15 mouse cellular contexts compared by ENCODE assay signal in genomic region chr9:91379781-91380457, GRCm38 (mm10). TPM values are rescaled to one million over a fixed set of nuclear protein-coding genes. Genes with fewer than 3 reads are reported as not detected.
A peak's percentile ranks its signal among the peaks of the same experiment; 100 is the strongest.
DNase-seq lines count a peak whose midpoint lies in the region; ATAC-seq lines count a peak whose summit lies in the region.
"Had no signal": no experiment of that assay in that cellular context is flagged by ENCODE, and none has a peak within 500 bp of the region (broad histone marks: within the 10 kb centered on the region; RNA-seq: fewer than 3 reads in every experiment).

No protein-coding gene starts in this region.

- H3K4me3 ChIP-seq in embryonic facial prominence, embryonic 10.5 days = peak overlapping the region; percentile 69
- peak overlapping the region; percentile 54 for H3K4me3 ChIP-seq in hindbrain, embryonic 12.5 days

- H3K4me2 ChIP-seq in hindbrain, embryonic 12.5 days (replicated peaks) = peak overlapping the region; percentile 79

- peak overlapping the region; percentile 77 for H3K27ac ChIP-seq in embryonic facial prominence, embryonic 10.5 days (replicated peaks)
- peak overlapping the region; percentile 94 for H3K27ac ChIP-seq in hindbrain, embryonic 12.5 days

- peaks cover 100% of the 10 kb centered on the region for H3K27me3 ChIP-seq in embryonic facial prominence, embryonic 10.5 days (replicated peaks; ENCODE audit: low read depth, poor library complexity, severe bottlenecking)
- H3K27me3 ChIP-seq in hindbrain, embryonic 12.5 days = peaks cover 94% of the 10 kb centered on the region

- H3K9ac ChIP-seq in hindbrain, embryonic 12.5 days = peak overlapping the region; percentile 82

- WGBS in embryonic facial prominence, embryonic 10.5 days = 1% methylated on average over 10 of the region's 10 CpGs
- 2% methylated on average over 10 of the region's 10 CpGs for WGBS in hindbrain, embryonic 12.5 days

- ATAC-seq in hindbrain, embryonic 12.5 days (ENCODE audit: low FRiP score) = no peak
- no peak for ATAC-seq in inflammation-experienced regulatory T-cells, adult 6 months

- no peaks in the 10 kb centered on the region for H3K36me3 ChIP-seq in embryonic facial prominence, embryonic 10.5 days (replicated peaks)
- H3K36me3 ChIP-seq in hindbrain, embryonic 12.5 days = no peaks in the 10 kb centered on the region

- peaks cover 17% of the 10 kb centered on the region for H3K4me1 ChIP-seq in embryonic facial prominence, embryonic 10.5 days
- H3K4me1 ChIP-seq in hindbrain, embryonic 12.5 days = peaks cover 12% of the 10 kb centered on the region; the same call in 1 of the 2 replicates

- DNase-seq in embryo, embryonic 10 days (ENCODE audit: low spot score) = peak; percentile 67
- DNase-seq in embryo, embryonic 9.5 days (ENCODE audit: extremely low spot score) = no peak
- DNase-seq in embryonic facial prominence, embryonic 10.5 days (ENCODE audit: low spot score) = peak; percentile 48
- peak; percentile 60 for DNase-seq in neural tube, embryonic 10.5 days (ENCODE audit: extremely low spot score, low spot score)
- no peak for DNase-seq in adrenal gland, postnatal 4 days (ENCODE audit: low spot score in 2 of 2)
- DNase-seq in lung, postnatal 36 days = no peak
- DNase-seq: adrenal gland, postnatal 10 days; gastrocnemius, postnatal 25 days; heart, postnatal 10 days had no signal

- no peaks in the 10 kb centered on the region for H3K9me3 ChIP-seq in embryonic facial prominence, embryonic 10.5 days
- H3K9me3 ChIP-seq in hindbrain, embryonic 12.5 days (replicated peaks) = no peaks in the 10 kb centered on the region

RNA-seq across cellular contexts. Expression of gene Zic1, which starts 14.3 kb away (rescaled TPM):
- 1.5 and 1.7 TPM in 2 replicates for polyA plus RNA-seq in embryonic facial prominence, embryonic 10.5 days (2016; fragmentation: Nextera tagmentation; extraction: Ambion mirVana)
- polyA plus RNA-seq in hindbrain, embryonic 12.5 days (2016; fragmentation: Nextera tagmentation; extraction: Ambion mirVana) = 17.0 and 17.9 TPM in 2 replicates
- 1 to 10 TPM in 1 of 2 experiments, not detected in 1; 2.2 TPM for total RNA-seq in adrenal gland, postnatal 4 days (2021)
- not detected for polyA plus RNA-seq in inflammation-experienced regulatory T-cells, adult 6 months (2017; shearing (Covaris generic))
- total RNA-seq: monocyte, adult 5-6 weeks had no signal
- polyA plus RNA-seq: stomach, embryonic 16.5 days had no signal

RNA-seq across cellular contexts. Expression of gene Zic4, which starts 17.7 kb away (rescaled TPM):
- 4.0 and 5.5 TPM in 2 replicates for polyA plus RNA-seq in embryonic facial prominence, embryonic 10.5 days (2016; fragmentation: Nextera tagmentation; extraction: Ambion mirVana)
- polyA plus RNA-seq in hindbrain, embryonic 12.5 days (2016; fragmentation: Nextera tagmentation; extraction: Ambion mirVana) = 54.0 and 55.0 TPM in 2 replicates
- total RNA-seq in adrenal gland, postnatal 4 days (2021) = under 1 TPM in 1 of 2 experiments, not detected in 1; 0.56 TPM
- not detected for polyA plus RNA-seq in inflammation-experienced regulatory T-cells, adult 6 months (2017; shearing (Covaris generic))
- total RNA-seq: adrenal gland, postnatal 10 days; gastrocnemius, postnatal 25 days; heart, postnatal 10 days; monocyte, adult 5-6 weeks had no signal
- polyA plus RNA-seq: kidney, embryonic 14.5 days; liver, embryonic 16.5 days; stomach, embryonic 16.5 days had no signal

Comparison
In these comparisons a context has a peak if more than half of its experiments do, and no peak if none do; other contexts are left out.
1. DNase-seq: peak in embryo, embryonic 10 days (single experiment), embryonic facial prominence, embryonic 10.5 days (single experiment) and neural tube, embryonic 10.5 days (single experiment); none in embryo, embryonic 9.5 days (single experiment), adrenal gland, postnatal 4 days (0 of 2) and lung, postnatal 36 days (single experiment).